ENCODE assay signal across 8 mouse cellular contexts in genomic region chr19:34289948-34290789, GRCm38 (mm10). TPM values are rescaled to one million over a fixed set of nuclear protein-coding genes. Genes with fewer than 3 reads are reported as not detected.
A peak's percentile ranks its signal among the peaks of the same experiment; 100 is the strongest.
DNase-seq lines count a peak whose midpoint lies in the region; ATAC-seq and TF ChIP-seq lines count a peak whose summit lies in the region.

TSS of gene Fas (plus strand) at chr19:34290666.

- no peaks in the 10 kb centered on the region for H3K27me3 ChIP-seq in hindbrain, embryonic 15.5 days

- 0 out of 4 replicates have a peak, but pooled peaks cover 0 to 3% of the 10 kb centered on the region in 2 experiments for H3K4me1 ChIP-seq in ES-E14 (ENCODE audit: control insufficient read depth in 2 of 2, insufficient read depth in 2 of 2, low read length in 2 of 2, poor library complexity in 1 of 2)
- peaks cover 9% of the 10 kb centered on the region for H3K4me1 ChIP-seq in hindbrain, embryonic 15.5 days (replicated peaks)

- DNase-seq in ES-E14 (ENCODE audit: low read depth, low spot score): peak; percentile 28
- DNase-seq in c-Kit-positive CD71-negative TER-119-negative erythroid progenitor cells, embryonic 14.5 days (ENCODE audit: low read depth): peak; percentile 41
- peak; percentile 65 to 73 for DNase-seq in gastrocnemius, adult 8-10 months (ENCODE audit: low spot score in 2 of 2)
- peak; percentile 15 to 32 for DNase-seq in left cerebral cortex, postnatal 25 days (ENCODE audit: low spot score in 2 of 2)
- peak; percentile 6 to 13 for DNase-seq in right cerebral cortex, adult 2 months (ENCODE audit: low spot score in 2 of 2)
- peak; percentile 64 for DNase-seq in urinary bladder, adult 2 months (ENCODE audit: low spot score)

- no peak within 1 kb of the TSS for H3K27ac ChIP-seq in ES-E14 (ENCODE audit: insufficient read depth, low read depth, low read length, poor library complexity, severe bottlenecking)
- H3K27ac ChIP-seq in hindbrain, embryonic 15.5 days (replicated peaks): no peak within 1 kb of the TSS

- H3K9ac ChIP-seq in ES-E14 (ENCODE audit: insufficient read depth, low read depth, low read length, poor library complexity, severe bottlenecking): no peak within 1 kb of the TSS
- peak within 1 kb of the TSS; percentile 25 for H3K9ac ChIP-seq in hindbrain, embryonic 15.5 days

- peak within 1 kb of the TSS; percentile 1 to 33; a peak in 2 of 4 replicates for H3K4me3 ChIP-seq in ES-E14 (ENCODE audit: insufficient read depth in 1 of 2, low read depth in 1 of 2, low read length in 2 of 2, poor library complexity in 1 of 2, severe bottlenecking in 1 of 2)
- H3K4me3 ChIP-seq in hindbrain, embryonic 15.5 days: peak within 1 kb of the TSS; percentile 37

- peak; percentile 95 for ATAC-seq in hindbrain, embryonic 15.5 days (ENCODE audit: low FRiP score, low read depth)
- ATAC-seq in megakaryocyte progenitor cell, adult 5-6 weeks (replicated peaks; ENCODE audit: poor library complexity): peak; percentile 98

- H3K36me3 ChIP-seq in ES-E14 (ENCODE audit: control insufficient read depth, insufficient read depth, low read length, poor library complexity, severe bottlenecking): no peaks in the 10 kb centered on the region
- H3K36me3 ChIP-seq in hindbrain, embryonic 15.5 days: no peaks in the 10 kb centered on the region

- in situ Hi-C loops in ES-E14 (cut with MboI; ENCODE audit: low sequenced_read_pairs in 2 of 2, unreplicated experiment in 2 of 2): no loop called here

- intact Hi-C loops in left cerebral cortex, postnatal 25 days (cut with DNase I): no loop called here

- no peaks in the 10 kb centered on the region for H3K9me3 ChIP-seq in ES-E14 (ENCODE audit: control insufficient read depth, insufficient read depth, low read depth, low read length)
- H3K9me3 ChIP-seq in hindbrain, embryonic 15.5 days: no peaks in the 10 kb centered on the region

- peak within 1 kb of the TSS; percentile 86 for H3K4me2 ChIP-seq in hindbrain, embryonic 15.5 days

- WGBS in hindbrain, embryonic 15.5 days: 2% methylated on average over 19 of the region's 19 CpGs

TF ChIP-seq in ES-E14, 5 proteins besides CTCF, POLR2A, EP300 and RAD21:
- TF ChIP-seq ZNF384 (IDR thresholded peaks at IDR 0.05; ENCODE audit: low read depth, low read length) (no peak), MAFK (IDR thresholded peaks at IDR 0.05; ENCODE audit: insufficient read depth, low read depth, low read length) (no peak), ZC3H11A (IDR thresholded peaks at IDR 0.05; ENCODE audit: borderline replicate concordance, low read depth, low read length) (no peak), HCFC1 (IDR thresholded peaks at IDR 0.05; ENCODE audit: borderline replicate concordance, insufficient read depth, low read length) (no peak), CHD2 (IDR thresholded peaks at IDR 0.05; ENCODE audit: low read depth, low read length) (no peak)

RNA-seq across cellular contexts. Expression of gene Fas, which starts in this region (rescaled TPM):
- 3.1 and 3.2 TPM in 2 replicates for total RNA-seq in ES-E14 (2012; rRNA removed)
- total RNA-seq in gastrocnemius, adult 8-10 months (2022): 1 to 10 TPM; 1.7 to 5.1 (median 4.2) TPM
- 1.3 and 1.6 TPM in 2 replicates for polyA plus RNA-seq in hindbrain, embryonic 15.5 days (2015; fragmentation: Nextera tagmentation; extraction: Ambion mirVana)
- total RNA-seq in left cerebral cortex, postnatal 25 days (2021): 1 to 10 TPM; 1.3 to 1.4 TPM
- total RNA-seq in megakaryocyte progenitor cell, adult 5-6 weeks (2015): 1.6 and 4.6 TPM in 2 replicates
- total RNA-seq in megakaryocyte progenitor cell, adult 5-6 weeks (2017): 1.3 and 2.3 TPM in 2 replicates
- 15.6 and 16.7 TPM in 2 replicates for polyA plus RNA-seq in urinary bladder, adult 2 months (2012; rRNA removed)

Comparison
In these comparisons a context has a peak if more than half of its experiments do, and no peak if none do; other contexts are left out.
1. DNase-seq: peak in every context shown above with its lines; median percentile 69 in gastrocnemius, adult 8-10 months; 64 in urinary bladder, adult 2 months; 41 in c-Kit-positive CD71-negative TER-119-negative erythroid progenitor cells, embryonic 14.5 days; 28 in ES-E14; 24 in left cerebral cortex, postnatal 25 days; 10 in right cerebral cortex, adult 2 months.